Mouse (Mus musculus): ENCODE results near the gene Rims1. TPM values are rescaled to one million over a fixed set of nuclear protein-coding genes. Genes with fewer than 3 reads are reported as not detected.

Gene Rims1
- total and polyA plus RNA-seq, 2 experiments from 2014 or later, result 26.2 to 65.5 TPM

- no peak for TF ChIP-seq CTCF (IDR thresholded peaks at IDR 0.05)
- H3K36me3 ChIP-seq (ENCODE audit: insufficient read depth, low read length), result 0 out of 2 replicates have a peak, but pooled peaks cover 5% of the 10 kb centered on the region
- no peak overlapping the region for H3K4me3 ChIP-seq (ENCODE audit: low read depth, low read length)
- no peak overlapping the region for H3K27ac ChIP-seq (ENCODE audit: low read depth, low read length)
- H3K9ac ChIP-seq (replicated peaks; ENCODE audit: low read length, poor library complexity, severe bottlenecking), result no peak overlapping the region
- WGBS, result 42% methylated on average over 2 of the region's 2 CpGs
- no peak overlapping the region for H3K4me2 ChIP-seq (ENCODE audit: low read depth, low read length, poor library complexity, severe bottlenecking)
- ATAC-seq (ENCODE audit: low FRiP score) (no peak), DNase-seq (ENCODE audit: low spot score) (no peak)
- no peaks in the 10 kb centered on the region for H3K4me1 ChIP-seq (ENCODE audit: insufficient read depth, low read length)
- no peaks in the 10 kb centered on the region for H3K9me3 ChIP-seq (ENCODE audit: low read length)
- no peaks in the 10 kb centered on the region for H3K27me3 ChIP-seq (ENCODE audit: insufficient read depth, low read length)
These were observed 519.0 kb downstream of the Rims1 start for GRCm38 (mm10) chr1:22286807-22287206.

GRCm38 (mm10) chr1:22279954-22280353, 525.8 kb downstream of the Rims1 start:
- H3K36me3 ChIP-seq (ENCODE audit: insufficient read depth, low read length), result no peaks in the 10 kb centered on the region
- H3K4me1 ChIP-seq (ENCODE audit: insufficient read depth, low read length), result no peaks in the 10 kb centered on the region
- H3K4me3 ChIP-seq (ENCODE audit: low read depth, low read length), result no peak overlapping the region
- TF ChIP-seq CTCF (IDR thresholded peaks at IDR 0.05), result no peak
- H3K27me3 ChIP-seq (ENCODE audit: insufficient read depth, low read length), result no peaks in the 10 kb centered on the region
- WGBS, result 95% methylated on average over 1 of the region's 1 CpGs
- no peak for ATAC-seq (ENCODE audit: low FRiP score)
- no peak overlapping the region for H3K9ac ChIP-seq (replicated peaks; ENCODE audit: low read length, poor library complexity, severe bottlenecking)
- no peaks in the 10 kb centered on the region for H3K9me3 ChIP-seq (ENCODE audit: low read length)
- no peak overlapping the region for H3K27ac ChIP-seq (ENCODE audit: low read depth, low read length)
- no peak for DNase-seq (ENCODE audit: low spot score)
- no peak overlapping the region for H3K4me2 ChIP-seq (ENCODE audit: low read depth, low read length, poor library complexity, severe bottlenecking)

- Histone ChIP-seq H3K4me3 (ENCODE audit: low read depth, low read length) (no peak overlapping the region), H3K4me2 (ENCODE audit: low read depth, low read length, poor library complexity, severe bottlenecking) (no peak overlapping the region), H3K36me3 (ENCODE audit: insufficient read depth, low read length) (no peaks in the 10 kb centered on the region), H3K27me3 (ENCODE audit: insufficient read depth, low read length) (no peaks in the 10 kb centered on the region), H3K27ac (ENCODE audit: low read depth, low read length) (no peak overlapping the region), H3K9me3 (ENCODE audit: low read length) (no peaks in the 10 kb centered on the region), H3K9ac (replicated peaks; ENCODE audit: low read length, poor library complexity, severe bottlenecking) (no peak overlapping the region), H3K4me1 (ENCODE audit: insufficient read depth, low read length) (no peaks in the 10 kb centered on the region)
- DNase-seq (ENCODE audit: low spot score), result no peak
- 72% methylated on average over 2 of the region's 2 CpGs for WGBS
- no peak for TF ChIP-seq CTCF (IDR thresholded peaks at IDR 0.05)
- ATAC-seq (ENCODE audit: low FRiP score), result no peak
These were observed 531.7 kb downstream of the Rims1 start for GRCm38 (mm10) chr1:22274081-22274480.

- no peak for ATAC-seq (ENCODE audit: low FRiP score)
- Histone ChIP-seq H3K4me1 (ENCODE audit: insufficient read depth, low read length) (0 out of 2 replicates have a peak, but pooled peaks cover 6% of the 10 kb centered on the region), H3K4me2 (ENCODE audit: low read depth, low read length, poor library complexity, severe bottlenecking) (no peak overlapping the region), H3K36me3 (ENCODE audit: insufficient read depth, low read length) (no peaks in the 10 kb centered on the region), H3K9me3 (ENCODE audit: low read length) (no peaks in the 10 kb centered on the region), H3K9ac (replicated peaks; ENCODE audit: low read length, poor library complexity, severe bottlenecking) (no peak overlapping the region), H3K4me3 (ENCODE audit: low read depth, low read length) (no peak overlapping the region), H3K27ac (ENCODE audit: low read depth, low read length) (no peak overlapping the region), H3K27me3 (ENCODE audit: insufficient read depth, low read length) (no peaks in the 10 kb centered on the region)
- no peak for TF ChIP-seq CTCF (IDR thresholded peaks at IDR 0.05)
- no peak for DNase-seq (ENCODE audit: low spot score)
- 59% methylated on average over 5 of the region's 5 CpGs for WGBS
These were observed 535.7 kb downstream of the Rims1 start for GRCm38 (mm10) chr1:22270131-22270530.

- H3K4me2 ChIP-seq (ENCODE audit: low read depth, low read length, poor library complexity, severe bottlenecking), result no peak overlapping the region
- WGBS, result 37% methylated on average over 15 of the region's 15 CpGs
- ATAC-seq (ENCODE audit: low FRiP score) (peak; percentile 64; the same call in 1 of the 2 replicates), DNase-seq (ENCODE audit: low spot score) (peak; percentile 85)
- no peaks in the 10 kb centered on the region for H3K9me3 ChIP-seq (ENCODE audit: low read length)
- 0 out of 2 replicates have a peak, but pooled peaks cover 6% of the 10 kb centered on the region for H3K4me1 ChIP-seq (ENCODE audit: insufficient read depth, low read length)
- H3K9ac ChIP-seq (replicated peaks; ENCODE audit: low read length, poor library complexity, severe bottlenecking), result no peak overlapping the region
- H3K27me3 ChIP-seq (ENCODE audit: insufficient read depth, low read length), result no peaks in the 10 kb centered on the region; the same call in 1 of the 2 replicates
- H3K27ac ChIP-seq (ENCODE audit: low read depth, low read length), result no peak overlapping the region
- peak; percentile 100 for TF ChIP-seq CTCF (IDR thresholded peaks at IDR 0.05)
- no peaks in the 10 kb centered on the region for H3K36me3 ChIP-seq (ENCODE audit: insufficient read depth, low read length)
- H3K4me3 ChIP-seq (ENCODE audit: low read depth, low read length), result no peak overlapping the region
These were observed 537.0 kb downstream of the Rims1 start for GRCm38 (mm10) chr1:22268581-22269359.

- Histone ChIP-seq H3K27me3 (ENCODE audit: insufficient read depth, low read length) (no peaks in the 10 kb centered on the region; the same call in 1 of the 2 replicates), H3K4me3 (ENCODE audit: low read depth, low read length) (no peak overlapping the region), H3K9ac (replicated peaks; ENCODE audit: low read length, poor library complexity, severe bottlenecking) (no peak overlapping the region), H3K36me3 (ENCODE audit: insufficient read depth, low read length) (no peaks in the 10 kb centered on the region), H3K9me3 (ENCODE audit: low read length) (no peaks in the 10 kb centered on the region), H3K4me2 (ENCODE audit: low read depth, low read length, poor library complexity, severe bottlenecking) (peak overlapping the region; percentile 23), H3K27ac (ENCODE audit: low read depth, low read length) (no peak overlapping the region), H3K4me1 (ENCODE audit: insufficient read depth, low read length) (0 out of 2 replicates have a peak, but pooled peaks cover 9% of the 10 kb centered on the region)
- peak; percentile 75 for DNase-seq (ENCODE audit: low spot score)
- 15% methylated on average over 10 of the region's 10 CpGs for WGBS
- ATAC-seq (ENCODE audit: low FRiP score), result peak; percentile 71
- no peak for TF ChIP-seq CTCF (IDR thresholded peaks at IDR 0.05)
These were observed 539.3 kb downstream of the Rims1 start for GRCm38 (mm10) chr1:22266491-22266890.
